Mouse (Mus musculus) kidney, adult 10 weeks (tissue): ENCODE results near the gene Bbc3. TPM values are rescaled to one million over a fixed set of nuclear protein-coding genes. Genes with fewer than 3 reads are reported as not detected.

Experiments used
- polyA plus RNA-seq: library from polyadenylated mRNA; stranded (reverse); fragments of 350-450 nt; fragmentation: Illumina TruSeq; extraction: RNeasy Lipid Tissue Mini Kit (QIAGEN cat#74804); gene quantifications from one replicate; pipeline ENCODE4 v1.2.3, GENCODE M21; 2014; ENCODE audit warnings: low read depth, low replicate concordance

Gene Bbc3
- not detected for polyA plus RNA-seq

DNA sequence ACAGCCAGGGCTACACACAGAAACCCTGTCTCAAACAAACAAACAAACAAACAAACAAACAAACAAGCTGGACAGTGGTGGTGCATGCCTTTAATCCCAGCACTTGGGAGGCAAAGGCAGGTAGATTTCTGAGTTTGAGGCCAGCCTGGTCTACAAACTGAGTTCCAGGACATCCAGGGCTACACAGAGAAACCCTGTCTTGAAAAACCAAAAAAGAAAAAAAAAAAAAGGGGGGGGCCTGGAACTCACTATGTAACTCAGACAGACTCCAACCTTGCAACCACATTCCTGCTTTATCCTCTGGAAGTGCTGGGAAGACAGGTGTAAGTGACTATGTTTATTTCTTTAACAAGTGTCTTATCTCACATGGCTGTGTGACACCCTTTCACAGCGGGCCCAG lies at the start of gene Bbc3:
Gene Bbc3, plus strand, starts transcription at position 301 of the 400 bp plus-strand sequence.

DNA sequence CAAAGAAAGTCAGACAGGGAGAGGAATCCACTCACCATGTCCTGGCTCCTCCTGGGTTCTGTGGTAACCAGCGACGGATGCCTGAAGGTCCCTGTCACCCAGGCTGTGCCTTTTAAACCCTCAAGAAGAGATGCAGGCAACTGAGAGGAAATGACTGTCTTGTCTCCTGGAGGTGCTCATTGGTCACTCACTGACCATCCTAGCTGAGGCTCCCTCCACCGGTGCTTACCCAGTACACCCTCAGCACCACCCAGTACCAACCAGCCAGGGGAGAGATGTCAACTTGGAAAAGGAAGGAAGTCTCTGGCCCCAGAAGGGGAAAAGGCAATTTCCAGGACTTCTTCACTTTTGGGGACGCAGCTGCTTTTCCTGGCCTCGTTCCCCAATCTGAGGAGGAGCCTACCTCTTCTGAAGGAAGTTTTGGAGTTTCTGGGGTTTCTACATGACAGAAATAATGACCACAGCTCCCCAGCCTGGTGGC lies 49.0 kb upstream of the Bbc3 start, which contains the start of gene C5ar1:
Gene C5ar1, minus strand, starts transcription at position 431 of the 481 bp plus-strand sequence.

DNA sequence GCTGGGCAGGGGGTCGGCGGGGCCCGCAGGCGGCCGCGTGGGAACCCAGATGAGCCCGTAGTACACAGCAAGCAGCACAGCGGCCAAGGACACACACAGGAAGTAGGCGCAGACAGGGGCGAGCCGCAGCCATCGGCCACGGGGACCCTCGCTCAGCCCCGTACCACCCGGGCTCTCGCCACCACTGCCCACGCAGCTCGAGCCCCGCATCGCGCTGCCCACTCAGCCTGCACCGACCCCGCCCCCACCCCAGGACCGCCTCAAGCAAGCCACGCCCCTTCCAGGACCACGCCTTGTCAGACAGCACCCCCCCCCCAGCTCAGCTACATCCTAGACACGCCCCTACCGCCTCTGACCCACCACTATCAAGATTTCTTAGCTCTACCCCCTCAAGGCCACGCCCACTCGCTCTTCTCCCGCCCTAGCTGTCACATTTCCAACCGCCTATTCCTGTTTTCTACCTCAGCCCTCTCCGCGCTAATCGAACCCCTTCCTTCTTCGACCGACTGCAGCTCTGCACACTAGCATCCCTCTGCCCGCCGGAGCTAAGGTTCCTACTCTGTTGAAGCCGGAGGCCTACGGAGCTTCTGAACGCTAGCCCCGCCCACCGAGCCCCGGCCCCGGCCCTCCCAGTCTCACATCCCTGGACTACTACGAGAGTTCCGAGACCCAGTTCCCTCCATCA lies 35.0 kb upstream of the Bbc3 start, which contains the start of gene Inafm1:
Gene Inafm1, minus strand, starts transcription at position 537 of the 685 bp plus-strand sequence.

GRCm38 (mm10) chr7:16286026-16286961 lies 21.9 kb upstream of the Bbc3 start, which contains the start of gene Ccdc9:
TSS of gene Ccdc9 (minus strand) at chr7:16286795.

Other genes starting within 250 kb of the Bbc3 start
- gene Zfp541, start 246.6 kb upstream of the Bbc3 start, polyA plus RNA-seq = not detected
- 19.9 TPM for gene Napa, start 209.9 kb upstream of the Bbc3 start, polyA plus RNA-seq
- gene Kptn, start 188.5 kb upstream of the Bbc3 start, polyA plus RNA-seq = 3.5 TPM
- 0.08 TPM for gene Slc8a2, start 178.6 kb upstream of the Bbc3 start, polyA plus RNA-seq
- gene Meis3, start 133.3 kb upstream of the Bbc3 start, polyA plus RNA-seq = not detected
- 0.24 TPM for gene Dhx34, start 86.4 kb upstream of the Bbc3 start, polyA plus RNA-seq
- gene C5ar2, start 64.2 kb upstream of the Bbc3 start, polyA plus RNA-seq = 0.12 TPM
- gene C5ar1, start 48.9 kb upstream of the Bbc3 start, polyA plus RNA-seq = 0.57 TPM
- gene Inafm1, start 34.8 kb upstream of the Bbc3 start, polyA plus RNA-seq = 0.93 TPM
- gene Ccdc9, start 21.6 kb upstream of the Bbc3 start, polyA plus RNA-seq = 10.5 TPM
- 46.2 TPM for gene Sae1, start 79.4 kb downstream of the Bbc3 start, polyA plus RNA-seq
- gene Zc3h4, start 92.5 kb downstream of the Bbc3 start, polyA plus RNA-seq = 3.0 TPM
- not detected for gene Tmem160, start 144.4 kb downstream of the Bbc3 start, polyA plus RNA-seq
- gene Npas1, start 169.3 kb downstream of the Bbc3 start, polyA plus RNA-seq = not detected